Mouse (Mus musculus) MEL (cell line): Measurements from ENCODE around the gene Cog7. TPM values are rescaled to one million over a fixed set of nuclear protein-coding genes. Genes with fewer than 3 reads are reported as not detected.

Source experiments
- DNase-seq: peaks from one replicate; pipeline ENCODE4 v3.0.0; 2011; ENCODE audit warnings: low read depth, low spot score
- H3K27ac ChIP-seq: 2 replicates; pipeline ENCODE4 v1.5.1; 2012; ENCODE audit warnings: low read depth, mild to moderate bottlenecking, control low read depth, low read length, moderate library complexity; ENCODE audit not compliant: control insufficient read depth
- H3K27me3 ChIP-seq, 2 experiments: fragments of 150-350 bp in 1 of 2; sonication (generic) in 1 of 2; 2 replicates each; pipeline ENCODE4 v1.6.1; 2012; ENCODE audit warnings: low read length in 2 of 2, mild to moderate bottlenecking in 2 of 2, improper control_type of control experiment in 1 of 2, moderate library complexity in 1 of 2; ENCODE audit not compliant: insufficient read depth in 2 of 2, control insufficient read depth in 1 of 2
- H3K36me3 ChIP-seq, 2 experiments: 2 replicates each; pipeline ENCODE4 v1.6.1; 2012 to 2014; ENCODE audit warnings: low read length in 2 of 2, improper control_type of control experiment in 1 of 2, inconsistent platforms in 1 of 2, mild to moderate bottlenecking in 1 of 2; ENCODE audit not compliant: insufficient read depth in 2 of 2, control insufficient read depth in 1 of 2
- H3K4me1 ChIP-seq, 2 experiments: fragments of 150-350 bp in 1 of 2; sonication (generic) in 1 of 2; 2 replicates each; pipeline ENCODE4 v1.6.1; 2012; ENCODE audit warnings: low read length in 2 of 2, improper control_type of control experiment in 1 of 2, mild to moderate bottlenecking in 1 of 2; ENCODE audit not compliant: insufficient read depth in 2 of 2, control insufficient read depth in 1 of 2
- H3K4me3 ChIP-seq, 2 experiments: fragments of 150-350 bp in 1 of 2; sonication (generic) in 1 of 2; 2 replicates each; pipeline ENCODE4 v1.5.1; 2012; ENCODE audit warnings: low read depth in 2 of 2, low read length in 2 of 2, mild to moderate bottlenecking in 2 of 2, moderate library complexity in 2 of 2, control low read depth in 1 of 2, improper control_type of control experiment in 1 of 2; ENCODE audit not compliant: control insufficient read depth in 1 of 2, insufficient read depth in 1 of 2
- H3K79me2 ChIP-seq: 2 replicates; pipeline ENCODE4 v1.6.1; 2012; ENCODE audit warnings: mild to moderate bottlenecking, low read length, moderate library complexity; ENCODE audit not compliant: control insufficient read depth, poor library complexity, insufficient read depth
- H3K9ac ChIP-seq: 2 replicates; pipeline ENCODE4 v1.6.1; 2012; ENCODE audit warnings: low read depth, mild to moderate bottlenecking, control low read depth, low read length, moderate library complexity; ENCODE audit not compliant: control insufficient read depth, poor library complexity, severe bottlenecking
- H3K9me3 ChIP-seq: fragments of 150-350 bp; sonication (generic); replicated peaks from 2 replicates; pipeline ENCODE4 v1.6.1; 2012; ENCODE audit warnings: mild to moderate bottlenecking, low read length, improper control_type of control experiment, moderate library complexity; ENCODE audit not compliant: insufficient read depth
- ELF1 ChIP-seq: IDR thresholded peaks from 2 replicates; pipeline ENCODE4 v1.6.1; 2014; ENCODE audit warnings: low read depth, mild to moderate bottlenecking, inconsistent platforms, low read length, improper control_type of control experiment, moderate library complexity
- GABPA ChIP-seq: IDR thresholded peaks from 2 replicates; pipeline ENCODE4 v1.6.1; 2012; ENCODE audit warnings: low read depth, mild to moderate bottlenecking, inconsistent platforms, low read length, improper control_type of control experiment, moderate library complexity
- GATA1 ChIP-seq: IDR thresholded peaks from 2 replicates; pipeline ENCODE4 v1.6.1; 2011; ENCODE audit warnings: low read depth, low read length, improper control_type of control experiment
- HCFC1 ChIP-seq: IDR thresholded peaks from 2 replicates; pipeline ENCODE4 v1.6.1; 2012; ENCODE audit warnings: low read depth, mild to moderate bottlenecking, inconsistent platforms, low read length, improper control_type of control experiment, moderate library complexity
- KAT2A ChIP-seq: conservative IDR thresholded peaks from 2 replicates; pipeline ENCODE4 v1.6.1; 2012; ENCODE audit warnings: low read depth, low read length, improper control_type of control experiment, inconsistent platforms
- MAFK ChIP-seq: IDR thresholded peaks from 2 replicates; pipeline ENCODE4 v1.6.1; 2011; ENCODE audit warnings: low read depth, mild to moderate bottlenecking, low read length, improper control_type of control experiment, borderline replicate concordance
- MXI1 ChIP-seq: IDR thresholded peaks from 2 replicates; pipeline ENCODE4 v1.6.1; 2011; ENCODE audit warnings: mild to moderate bottlenecking, low read depth, low read length, improper control_type of control experiment
- MYB ChIP-seq: IDR thresholded peaks from 2 replicates; pipeline ENCODE4 v1.6.1; 2011; ENCODE audit warnings: mild to moderate bottlenecking, low read depth, low read length, improper control_type of control experiment
- MYC ChIP-seq: IDR thresholded peaks from 2 replicates; pipeline ENCODE4 v1.6.1; 2011; ENCODE audit warnings: low read depth, mild to moderate bottlenecking, low read length, improper control_type of control experiment, moderate library complexity
- NRF1 ChIP-seq: IDR thresholded peaks from 2 replicates; pipeline ENCODE4 v1.6.1; 2014; ENCODE audit warnings: low read depth, mild to moderate bottlenecking, inconsistent platforms, low read length, improper control_type of control experiment, moderate library complexity; ENCODE audit not compliant: poor library complexity, insufficient read depth, severe bottlenecking
- POLR2AphosphoS2 ChIP-seq: IDR thresholded peaks from 2 replicates; pipeline ENCODE4 v1.6.1; 2011; ENCODE audit warnings: low read length, improper control_type of control experiment
- POLR2AphosphoS5 ChIP-seq: IDR thresholded peaks from 2 replicates; pipeline ENCODE4 v1.6.1; 2012; ENCODE audit warnings: low read depth, borderline replicate concordance, mild to moderate bottlenecking, inconsistent platforms, low read length, moderate library complexity, mixed read lengths
- RAD21 ChIP-seq: IDR thresholded peaks from 2 replicates; pipeline ENCODE4 v1.6.1; 2011; ENCODE audit warnings: mild to moderate bottlenecking, low read depth, low read length, improper control_type of control experiment
- RCOR1 ChIP-seq: IDR thresholded peaks from 2 replicates; pipeline ENCODE4 v1.6.1; 2012; ENCODE audit warnings: low read depth, mild to moderate bottlenecking, inconsistent platforms, low read length, improper control_type of control experiment
- SMC3 ChIP-seq: IDR thresholded peaks from 2 replicates; pipeline ENCODE4 v1.6.1; 2011; ENCODE audit warnings: low read depth, low read length, improper control_type of control experiment
- TCF12 ChIP-seq: IDR thresholded peaks from 2 replicates; pipeline ENCODE4 v1.6.1; 2014; ENCODE audit warnings: low read depth, mild to moderate bottlenecking, inconsistent platforms, low read length, improper control_type of control experiment, moderate library complexity
- UBTF ChIP-seq: IDR thresholded peaks from 2 replicates; pipeline ENCODE4 v1.6.1; 2012; ENCODE audit warnings: low read depth, mild to moderate bottlenecking, inconsistent platforms, low read length, improper control_type of control experiment, moderate library complexity, borderline replicate concordance; ENCODE audit not compliant: insufficient read depth
- USF2 ChIP-seq, 2 experiments: IDR thresholded peaks; 2 replicates each; pipeline ENCODE4 v1.6.1; 2011 to 2012; ENCODE audit warnings: improper control_type of control experiment in 2 of 2, low read length in 2 of 2, borderline replicate concordance in 1 of 2, inconsistent platforms in 1 of 2, low read depth in 1 of 2, mild to moderate bottlenecking in 1 of 2; ENCODE audit not compliant: insufficient read depth in 1 of 2
- ZC3H11A ChIP-seq: IDR thresholded peaks from 2 replicates; pipeline ENCODE4 v1.6.1; 2012; ENCODE audit warnings: low read depth, mild to moderate bottlenecking, inconsistent platforms, low read length, improper control_type of control experiment
- ZNF384 ChIP-seq: IDR thresholded peaks from 2 replicates; pipeline ENCODE4 v1.6.1; 2012; ENCODE audit warnings: low read depth, mild to moderate bottlenecking, inconsistent platforms, low read length, improper control_type of control experiment
- polyA plus RNA-seq, 2 experiments: library from polyadenylated mRNA; stranded (reverse) in 1 of 2; unstranded in 1 of 2; fragments of >175 nt in 1 of 2; fragments of >200 nt in 1 of 2; gene quantifications; 2 replicates each; pipeline versions ENCODE4 v1.2.1 to v1.2.4; 2012; ENCODE audit warnings: low replicate concordance in 2 of 2, low read depth in 1 of 2; ENCODE audit not compliant: insufficient read length in 2 of 2, insufficient read depth in 1 of 2, missing spikeins in 1 of 2
- total RNA-seq: library from RNA; depleted of rRNA; stranded (reverse); fragments of 300-350 nt; gene quantifications from 2 replicates; pipeline ENCODE4 v1.2.3, GENCODE M21; 2012

Gene Cog7
- total and polyA plus RNA-seq, 3 experiments: 17.1 to 21.2 TPM; not detected in 1

- H3K4me1 ChIP-seq: no peaks in the 10 kb centered on the region
- H3K27ac ChIP-seq: no peak overlapping the region
- DNase-seq: no peak
- TF ChIP-seq RCOR1: no peak
- no peak for TF ChIP-seq HCFC1
- TF ChIP-seq SMC3: no peak
- no peaks in the 10 kb centered on the region for H3K9me3 ChIP-seq
- no peaks in the 10 kb centered on the region for H3K79me2 ChIP-seq
- H3K9ac ChIP-seq: no peak overlapping the region
- H3K36me3 ChIP-seq: no peaks in the 10 kb centered on the region
- no peak overlapping the region for H3K4me3 ChIP-seq
- no peaks in the 10 kb centered on the region; a peak in 1 of 4 replicates for H3K27me3 ChIP-seq
Observed at GRCm38 (mm10) chr7:121874784-121875183, 106.7 kb downstream of the Cog7 start.

GRCm38 (mm10) chr7:121873998-121874397 is 107.5 kb downstream of the Cog7 start:
- Histone ChIP-seq H3K79me2 (no peaks in the 10 kb centered on the region), H3K9ac (no peak overlapping the region)
- TF ChIP-seq MXI1 (no peak), POLR2AphosphoS5 (no peak), NRF1 (no peak), RCOR1 (no peak), ZC3H11A (no peak), MYC (no peak), GATA1 (no peak), MAFK (no peak), TCF12 (no peak), KAT2A (no peak), USF2 (IDR thresholded peaks at IDR 0.05; ENCODE audit: borderline replicate concordance in 1 of 2, insufficient read depth in 1 of 2, low read depth in 1 of 2, low read length in 2 of 2) (no peak), ELF1 (no peak), POLR2AphosphoS2 (no peak), ZNF384 (no peak), UBTF (no peak), RAD21 (no peak), GABPA (no peak), MYB (no peak)
- TF ChIP-seq, all 39 proteins: peak for 0
- Histone ChIP-seq H3K9me3 (no peaks in the 10 kb centered on the region), H3K36me3 (no peaks in the 10 kb centered on the region), H3K4me3 (no peak overlapping the region), H3K4me1 (no peaks in the 10 kb centered on the region), H3K27ac (no peak overlapping the region), H3K27me3 (no peaks in the 10 kb centered on the region; a peak in 1 of 4 replicates)
- DNase-seq: no peak
